In genomic region chr1:87095642-87096041, GRCm38 (mm10) we compare ENCODE assay signal across 39 mouse cellular contexts. TPM values are rescaled to one million over a fixed set of nuclear protein-coding genes. Genes with fewer than 3 reads are reported as not detected.
"Had no signal": no experiment of that assay in that cellular context is flagged by ENCODE, and none has a peak within 500 bp of the region (broad histone marks: within the 10 kb centered on the region; RNA-seq: fewer than 3 reads in every experiment).

No protein-coding gene starts in this region.

- H3K4me2 ChIP-seq: embryonic facial prominence, embryonic 12.5 days; embryonic facial prominence, embryonic 13.5 days; embryonic facial prominence, embryonic 15.5 days; forebrain, embryonic 12.5 days; forebrain, embryonic 13.5 days; forebrain, embryonic 15.5 days had no signal

- H3K27ac ChIP-seq: embryonic facial prominence, embryonic 10.5 days; embryonic facial prominence, embryonic 12.5 days; embryonic facial prominence, embryonic 13.5 days; embryonic facial prominence, embryonic 15.5 days; forebrain, embryonic 10.5 days; forebrain, embryonic 12.5 days; forebrain, embryonic 13.5 days; forebrain, embryonic 15.5 days; gastrocnemius, adult 2 months; heart, adult 2 months had no signal

- H3K4me1 ChIP-seq: forebrain, embryonic 15.5 days had no signal

- H3K4me3 ChIP-seq: embryonic facial prominence, embryonic 10.5 days; embryonic facial prominence, embryonic 12.5 days; embryonic facial prominence, embryonic 13.5 days; embryonic facial prominence, embryonic 15.5 days; erythroblast, embryonic 14.5 days; forebrain, embryonic 10.5 days; forebrain, embryonic 12.5 days; forebrain, embryonic 13.5 days; forebrain, embryonic 15.5 days; gastrocnemius, adult 2 months; heart, adult 2 months had no signal

- ATAC-seq: forebrain, embryonic 13.5 days; forebrain, embryonic 14.5 days; forebrain, embryonic 15.5 days; forebrain, embryonic 16.5 days; forebrain, postnatal 0 days had no signal

- H3K9me3 ChIP-seq: embryonic facial prominence, embryonic 10.5 days; embryonic facial prominence, embryonic 12.5 days; embryonic facial prominence, embryonic 13.5 days; embryonic facial prominence, embryonic 15.5 days; forebrain, embryonic 10.5 days; forebrain, embryonic 12.5 days; forebrain, embryonic 13.5 days; forebrain, embryonic 15.5 days had no signal

- H3K36me3 ChIP-seq: embryonic facial prominence, embryonic 10.5 days; embryonic facial prominence, embryonic 12.5 days; embryonic facial prominence, embryonic 13.5 days; embryonic facial prominence, embryonic 15.5 days; forebrain, embryonic 10.5 days; forebrain, embryonic 12.5 days; forebrain, embryonic 15.5 days had no signal

- H3K27me3 ChIP-seq: forebrain, embryonic 15.5 days had no signal

- DNase-seq: cerebellum, adult 2 months; cerebellum, adult 8-10 months; cerebellum, adult 9-10 months; cerebellum, adult 9-11 months; cerebellum, postnatal 10 days; cerebellum, postnatal 14 days; cerebellum, postnatal 25 days; cerebellum, postnatal 36 days; embryo, embryonic 11 days; forebrain, postnatal 0 days; gastrocnemius, adult 2 months; gastrocnemius, postnatal 10 days; gastrocnemius, postnatal 14 days; gastrocnemius, postnatal 25 days; gastrocnemius, postnatal 36 days; heart, adult 18-20 months; heart, adult 2 months had no signal

- H3K9ac ChIP-seq: embryonic facial prominence, embryonic 12.5 days; embryonic facial prominence, embryonic 13.5 days; embryonic facial prominence, embryonic 15.5 days; forebrain, embryonic 12.5 days; forebrain, embryonic 13.5 days; forebrain, embryonic 15.5 days; forebrain, postnatal 0 days had no signal

RNA-seq across cellular contexts. Expression of gene Alpi, which starts 5.8 kb away (rescaled TPM):
- total RNA-seq: common myeloid progenitor, adult 5-6 weeks; forebrain, postnatal 0 days; gastrocnemius, adult 18-20 months; gastrocnemius, adult 2 months; gastrocnemius, adult 8-10 months; gastrocnemius, postnatal 10 days; gastrocnemius, postnatal 14 days; gastrocnemius, postnatal 25 days; gastrocnemius, postnatal 36 days; gastrocnemius, postnatal 4 days; granulocyte monocyte progenitor cell, adult 5-6 weeks; heart, adult 18-20 months; heart, adult 2 months had no signal
- polyA plus RNA-seq: cerebellum, adult 2 months; cortical plate, adult 2 months; embryonic facial prominence, embryonic 10.5 days; embryonic facial prominence, embryonic 11.5 days; embryonic facial prominence, embryonic 12.5 days; embryonic facial prominence, embryonic 13.5 days; embryonic facial prominence, embryonic 14.5 days; embryonic facial prominence, embryonic 15.5 days; erythroblast, embryonic 14.5 days; forebrain, embryonic 10.5 days; forebrain, embryonic 11.5 days; forebrain, embryonic 12.5 days; forebrain, embryonic 13.5 days; forebrain, embryonic 14.5 days; forebrain, embryonic 15.5 days; forebrain, embryonic 16.5 days; forebrain, postnatal 0 days; frontal cortex, adult 2 months; gonadal fat pad, adult 2 months had no signal

RNA-seq across cellular contexts. Expression of gene Alppl2, which starts 5.9 kb away (rescaled TPM):
- total RNA-seq: common myeloid progenitor, adult 5-6 weeks; forebrain, postnatal 0 days; gastrocnemius, adult 18-20 months; gastrocnemius, adult 2 months; gastrocnemius, adult 8-10 months; gastrocnemius, postnatal 10 days; gastrocnemius, postnatal 14 days; gastrocnemius, postnatal 25 days; gastrocnemius, postnatal 36 days; gastrocnemius, postnatal 4 days; granulocyte monocyte progenitor cell, adult 5-6 weeks; heart, adult 18-20 months; heart, adult 2 months had no signal
- polyA plus RNA-seq: cerebellum, adult 2 months; cortical plate, adult 2 months; embryonic facial prominence, embryonic 10.5 days; embryonic facial prominence, embryonic 11.5 days; embryonic facial prominence, embryonic 12.5 days; embryonic facial prominence, embryonic 13.5 days; embryonic facial prominence, embryonic 14.5 days; embryonic facial prominence, embryonic 15.5 days; erythroblast, embryonic 14.5 days; forebrain, embryonic 10.5 days; forebrain, embryonic 11.5 days; forebrain, embryonic 12.5 days; forebrain, embryonic 13.5 days; forebrain, embryonic 14.5 days; forebrain, embryonic 15.5 days; forebrain, embryonic 16.5 days; forebrain, postnatal 0 days; frontal cortex, adult 2 months; heart, adult 2 months had no signal

RNA-seq across cellular contexts. Expression of gene Akp3, which starts 29.1 kb away (rescaled TPM):
- total RNA-seq: common myeloid progenitor, adult 5-6 weeks; forebrain, postnatal 0 days; gastrocnemius, adult 18-20 months; gastrocnemius, adult 2 months; gastrocnemius, adult 8-10 months; gastrocnemius, postnatal 10 days; gastrocnemius, postnatal 14 days; gastrocnemius, postnatal 25 days; gastrocnemius, postnatal 36 days; gastrocnemius, postnatal 4 days; granulocyte monocyte progenitor cell, adult 5-6 weeks; heart, adult 18-20 months; heart, adult 2 months had no signal
- polyA plus RNA-seq: cortical plate, adult 2 months; embryonic facial prominence, embryonic 10.5 days; embryonic facial prominence, embryonic 11.5 days; embryonic facial prominence, embryonic 12.5 days; embryonic facial prominence, embryonic 13.5 days; embryonic facial prominence, embryonic 15.5 days; erythroblast, embryonic 14.5 days; forebrain, embryonic 10.5 days; forebrain, embryonic 11.5 days; forebrain, embryonic 12.5 days; forebrain, embryonic 13.5 days; forebrain, embryonic 14.5 days; forebrain, embryonic 15.5 days; forebrain, embryonic 16.5 days; forebrain, postnatal 0 days; frontal cortex, adult 2 months had no signal
